Mouse (Mus musculus) liver, embryonic 14.5 days (tissue): ENCODE data around the gene Agrp. TPM values are rescaled to one million over a fixed set of nuclear protein-coding genes. Genes with fewer than 3 reads are reported as not detected.

Experiments used
- ATAC-seq: fragments of 200-750 bp; cut with Nextera tagmentation; 2 replicates; pipeline ENCODE4 v1.8.0; 2017; ENCODE audit warnings: moderate number of reproducible peaks, mild to moderate bottlenecking, moderate library complexity; ENCODE audit not compliant: insufficient read depth
- DNase-seq, 3 experiments: peaks; one replicate each; pipeline ENCODE4 v3.0.0-alpha.2; 2012 to 2013; ENCODE audit warnings: low read depth in 3 of 3, low spot score in 3 of 3
- H3K27ac ChIP-seq: fragments of 300-500 bp; sonication (generic); 2 replicates; pipeline ENCODE4 v1.5.1; 2014; ENCODE audit warnings: moderate library complexity, mild to moderate bottlenecking, control low read depth, inconsistent platforms
- H3K27me3 ChIP-seq: fragments of 300-500 bp; sonication (generic); 2 replicates; pipeline ENCODE4 v1.6.1; 2014; ENCODE audit warnings: mild to moderate bottlenecking, low read length, moderate library complexity; ENCODE audit not compliant: control insufficient read depth, insufficient read depth
- H3K36me3 ChIP-seq: fragments of 300-500 bp; sonication (generic); replicated peaks from 2 replicates; pipeline ENCODE4 v1.6.1; 2014; ENCODE audit warnings: low read depth; ENCODE audit not compliant: control insufficient read depth, insufficient read depth
- H3K4me1 ChIP-seq, 2 experiments: fragments of 200-500 bp in 1 of 2; fragments of 300-500 bp in 1 of 2; sonication (generic) in 1 of 2; replicated peaks; 2 replicates each; pipeline ENCODE4 v1.6.1; 2012 to 2014; ENCODE audit warnings: antibody characterized with exemption in 1 of 2, inconsistent platforms in 1 of 2, low read length in 1 of 2; ENCODE audit not compliant: control insufficient read depth in 2 of 2, insufficient read depth in 2 of 2
- H3K4me2 ChIP-seq: fragments of 300-500 bp; sonication (generic); 2 replicates; pipeline ENCODE4 v1.6.1; 2014; ENCODE audit warnings: low read depth, mild to moderate bottlenecking, control low read depth, moderate library complexity
- H3K4me3 ChIP-seq, 2 experiments: fragments of 200-500 bp in 1 of 2; fragments of 300-500 bp in 1 of 2; sonication (generic) in 1 of 2; 2 replicates each; pipeline ENCODE4 v1.5.1; 2012 to 2014; ENCODE audit warnings: low read depth in 2 of 2, low read length in 2 of 2, mild to moderate bottlenecking in 2 of 2, control low read depth in 1 of 2, inconsistent platforms in 1 of 2, moderate library complexity in 1 of 2; ENCODE audit not compliant: insufficient read depth in 1 of 2
- H3K9ac ChIP-seq: fragments of 300-500 bp; sonication (generic); replicated peaks from 2 replicates; pipeline ENCODE4 v1.6.1; 2014; ENCODE audit warnings: mild to moderate bottlenecking, control low read depth, moderate library complexity
- H3K9me3 ChIP-seq: fragments of 300-500 bp; sonication (generic); 2 replicates; pipeline ENCODE4 v1.6.1; 2016; ENCODE audit warnings: low read length, mixed read lengths; ENCODE audit not compliant: control insufficient read depth
- CTCF ChIP-seq: IDR thresholded peaks from 2 replicates; pipeline ENCODE4 v1.5.1; 2016; ENCODE audit warnings: antibody characterized with exemption, low read depth, control low read depth
- EP300 ChIP-seq: IDR thresholded peaks from 2 replicates; pipeline ENCODE4 v1.6.1; 2016; ENCODE audit warnings: antibody characterized with exemption, low read depth
- WGBS: fragments of 180-500 bp; shearing (Covaris S2); extraction: QIAGEN DNeasy Blood & Tissue Kit; methylation state at CpG from one replicate; pipeline ENCODE4 v1.1.7; 2014; ENCODE audit not compliant: insufficient replicate concordance; 5-methylcytosine and 5-hydroxymethylcytosine counted together
- polyA plus RNA-seq, 2 experiments: library from polyadenylated mRNA; depleted of rRNA in 1 of 2; stranded (reverse) in 1 of 2; unstranded in 1 of 2; fragments of >200 nt; fragmentation: Nextera tagmentation in 1 of 2; extraction: Ambion mirVana in 1 of 2; gene quantifications; 2 replicates each; pipeline versions ENCODE4 v1.2.1 to v1.2.3; 2012 to 2014

Agrp gene
- polyA plus RNA-seq, 2 experiments = 0.27 TPM; not detected in 1

GRCm38 (mm10) chr8:105634771-105635458, 2.3 kb downstream of the Agrp start:
- peaks cover 9% of the 10 kb centered on the region; the same call in 1 of the 2 replicates for H3K36me3 ChIP-seq
- H3K4me3 ChIP-seq = peak overlapping the region in 1 of 2 experiments; percentile 100; a peak in 2 of 4 replicates
- no peaks in the 10 kb centered on the region for H3K27me3 ChIP-seq
- no peaks in the 10 kb centered on the region for H3K9me3 ChIP-seq
- no peak for ATAC-seq
- no peak for DNase-seq
- 71% methylated on average over 2 of the region's 2 CpGs for WGBS
- peaks cover 20 to 21% of the 10 kb centered on the region in 2 experiments for H3K4me1 ChIP-seq
- TF ChIP-seq EP300 = no peak
- no peak for TF ChIP-seq CTCF
- peak overlapping the region; percentile 77 for H3K9ac ChIP-seq
- H3K27ac ChIP-seq = no peak overlapping the region
- peak overlapping the region; percentile 99 for H3K4me2 ChIP-seq

GRCm38 (mm10) chr8:105629337-105629736, 7.9 kb downstream of the Agrp start:
- Histone ChIP-seq H3K27me3 (no peaks in the 10 kb centered on the region), H3K9ac (no peak overlapping the region), H3K9me3 (no peaks in the 10 kb centered on the region), H3K4me1 (no peaks in the 10 kb centered on the region), H3K4me2 (no peak overlapping the region), H3K4me3 (no peak overlapping the region), H3K36me3 (no peaks in the 10 kb centered on the region), H3K27ac (no peak overlapping the region)
- DNase-seq = no peak
- 76% methylated on average over 4 of the region's 4 CpGs for WGBS
- no peak for ATAC-seq
- TF ChIP-seq CTCF (no peak), EP300 (no peak)

DNA sequence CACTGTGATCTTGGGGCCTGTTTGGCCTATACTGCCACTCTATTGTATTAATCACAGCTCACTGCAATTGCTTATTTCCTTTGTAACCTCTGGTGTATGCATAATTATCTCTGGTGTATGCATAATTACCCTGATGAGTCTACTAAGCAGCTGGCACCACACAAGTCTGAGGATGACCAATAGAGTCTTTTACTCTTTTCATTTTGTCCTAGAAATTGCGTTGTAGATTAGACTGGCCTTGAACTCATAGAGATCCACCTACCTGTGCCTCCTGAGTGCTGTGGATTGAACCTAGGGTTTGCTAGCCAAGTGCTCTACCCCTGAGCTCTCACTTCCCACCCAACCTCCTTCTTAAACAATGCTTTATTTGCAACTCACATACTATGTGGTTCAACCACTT, 11.1 kb downstream of the Agrp start:
- Histone ChIP-seq H3K36me3 (no peaks in the 10 kb centered on the region; the same call in 1 of the 2 replicates), H3K4me3 (no peak overlapping the region), H3K4me2 (no peak overlapping the region), H3K27me3 (no peaks in the 10 kb centered on the region), H3K9me3 (no peaks in the 10 kb centered on the region), H3K27ac (no peak overlapping the region), H3K4me1 (no peaks in the 10 kb centered on the region; a peak in 1 of 4 replicates), H3K9ac (no peak overlapping the region)
- no peak for ATAC-seq
- WGBS = 81% methylated on average over 1 of the region's 1 CpGs
- TF ChIP-seq EP300 (no peak), CTCF (no peak)
- no peak for DNase-seq

DNA sequence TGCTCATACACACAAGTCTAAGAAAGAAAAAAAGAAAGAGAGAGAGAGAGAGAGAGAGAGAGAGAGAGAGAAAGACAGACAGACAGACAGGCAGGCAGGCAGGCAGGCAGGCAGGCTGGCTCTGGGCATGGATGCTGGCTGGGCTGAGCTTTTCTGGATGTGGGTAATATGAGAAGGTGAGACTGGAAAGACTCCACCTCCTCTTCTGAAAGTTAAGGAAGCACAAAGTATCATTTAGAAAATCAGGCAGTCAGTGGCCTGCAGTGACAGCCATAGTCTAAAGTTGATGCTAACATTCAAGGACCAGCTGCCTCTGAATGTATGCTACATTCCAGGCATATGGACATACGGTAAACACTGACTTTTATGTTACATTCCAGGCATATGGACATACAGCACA, 12.4 kb downstream of the Agrp start:
- TF ChIP-seq EP300 (no peak), CTCF (no peak)
- ATAC-seq (no peak), DNase-seq (no peak)
- H3K4me2 ChIP-seq = no peak overlapping the region
- peaks cover 5% of the 10 kb centered on the region for H3K36me3 ChIP-seq
- no peak overlapping the region for H3K4me3 ChIP-seq
- no peaks in the 10 kb centered on the region; a peak in 1 of 4 replicates for H3K4me1 ChIP-seq
- H3K9me3 ChIP-seq = no peaks in the 10 kb centered on the region
- no peak overlapping the region for H3K27ac ChIP-seq
- WGBS = 87% methylated on average over 1 of the region's 1 CpGs
- no peaks in the 10 kb centered on the region for H3K27me3 ChIP-seq
- no peak overlapping the region for H3K9ac ChIP-seq

DNA sequence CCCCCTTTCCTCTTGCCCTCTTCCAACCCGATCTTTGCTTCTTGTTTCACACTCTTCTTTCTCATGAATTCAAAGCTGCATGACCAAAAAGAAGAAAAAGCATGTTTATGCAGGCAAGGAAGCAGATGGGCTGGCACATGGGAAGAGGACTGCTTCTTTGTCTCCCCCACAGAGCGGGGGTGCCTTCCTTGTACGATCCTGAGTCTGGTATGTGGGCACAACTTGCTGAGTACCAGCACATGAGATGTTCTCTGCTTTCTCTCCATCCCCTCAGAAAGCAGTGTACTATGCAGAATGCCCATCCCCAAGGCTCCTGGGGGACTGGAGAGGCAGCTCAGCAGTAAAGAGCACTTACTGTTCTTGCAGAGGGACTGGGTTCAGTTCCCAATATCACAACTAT, 12.8 kb downstream of the Agrp start:
- H3K36me3 ChIP-seq = peaks cover 6% of the 10 kb centered on the region
- H3K27me3 ChIP-seq = no peaks in the 10 kb centered on the region
- no peak overlapping the region for H3K9ac ChIP-seq
- no peak for TF ChIP-seq CTCF
- no peak for TF ChIP-seq EP300
- no peak overlapping the region for H3K4me2 ChIP-seq
- H3K27ac ChIP-seq = no peak overlapping the region
- no peaks in the 10 kb centered on the region for H3K9me3 ChIP-seq
- 49% methylated on average over 3 of the region's 3 CpGs for WGBS
- no peak for DNase-seq
- ATAC-seq = no peak
- no peak overlapping the region for H3K4me3 ChIP-seq
- no peaks in the 10 kb centered on the region; a peak in 1 of 4 replicates for H3K4me1 ChIP-seq
